Mouse (Mus musculus): Measurements from ENCODE around the gene Atxn7l3.
A peak's percentile ranks its signal among the peaks of the same experiment; 100 is the strongest.
"Not testable (repeated sequence)": the region's sequence is repeated elsewhere in the genome, so short reads cannot be mapped to it uniquely, and the experiment has no call there.

Gene Atxn7l3

GRCm38 (mm10) chr11:102294887-102295597, 1.4 kb downstream of the Atxn7l3 start:
- peak; percentile 87 for DNase-seq (ENCODE audit: low read depth, low spot score)

DNA sequence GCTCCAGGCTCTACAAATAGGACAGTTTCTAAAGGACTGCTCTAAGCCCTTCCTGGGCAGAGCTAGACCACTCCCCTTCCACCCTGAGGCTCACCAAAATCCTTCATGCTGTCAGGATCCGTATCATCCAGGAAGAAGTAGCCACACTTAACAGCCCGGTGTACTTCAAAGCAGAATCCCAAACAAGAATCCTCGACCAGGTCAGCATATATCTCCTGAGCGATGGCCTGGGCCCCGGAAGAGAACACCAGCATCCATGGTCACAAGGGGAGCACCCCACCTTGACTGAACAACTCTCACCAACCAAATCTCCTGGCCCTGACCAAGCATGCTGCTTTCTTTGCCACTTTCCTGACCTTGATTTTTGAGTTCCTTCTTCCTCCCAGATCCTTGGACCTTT, 2.0 kb downstream of the Atxn7l3 start:
- no peak for DNase-seq (ENCODE audit: low read depth, low spot score)

GRCm38 (mm10) chr11:102293971-102294370, 2.5 kb downstream of the Atxn7l3 start:
- DNase-seq (ENCODE audit: low read depth, low spot score), result no peak

DNA sequence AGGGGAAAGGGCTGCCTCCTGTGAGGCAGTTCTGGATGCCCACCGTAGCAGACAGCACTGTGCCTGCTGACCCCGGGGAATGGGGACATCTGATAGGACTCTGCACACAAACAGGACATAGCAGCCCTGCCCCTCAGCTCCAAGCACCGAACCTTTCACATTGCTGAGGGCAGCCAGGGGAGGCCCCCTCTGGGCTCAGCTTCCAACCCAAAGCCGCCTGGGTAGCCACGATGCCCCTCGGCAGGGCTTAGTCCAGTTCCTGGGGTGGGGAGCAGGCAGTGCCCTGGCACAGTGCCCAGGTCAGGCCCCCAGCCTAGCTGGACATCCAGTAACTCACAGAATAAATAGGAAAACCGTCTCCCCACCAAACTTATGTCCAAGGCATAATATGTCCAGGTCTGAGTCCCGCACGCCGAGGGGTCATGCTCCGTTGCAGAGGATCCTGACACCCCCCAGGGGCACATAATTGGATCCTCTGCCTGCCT, 5.3 kb downstream of the Atxn7l3 start:
- no peak for DNase-seq (ENCODE audit: low read depth, low spot score)

DNA sequence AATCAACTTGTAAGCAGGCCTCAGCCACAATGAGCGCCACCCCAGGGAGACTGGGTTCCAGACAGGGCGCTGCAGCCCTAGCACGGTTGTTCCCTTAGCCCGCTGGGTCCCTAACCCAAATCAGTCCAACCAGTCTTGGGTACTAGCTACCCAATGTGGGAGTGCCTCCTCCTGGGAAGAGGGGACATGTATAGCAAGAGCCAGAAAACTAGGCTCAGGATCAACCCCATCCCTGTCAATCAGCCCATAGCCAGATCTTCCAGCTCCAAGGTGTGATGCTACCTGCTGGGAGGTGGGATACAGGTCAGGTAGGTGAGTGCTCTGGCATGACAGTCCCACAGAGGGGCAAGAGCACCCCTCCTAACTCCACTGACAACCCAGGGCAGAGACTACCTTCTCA, 6.3 kb downstream of the Atxn7l3 start:
- no peak for DNase-seq (ENCODE audit: low read depth, low spot score)

DNA sequence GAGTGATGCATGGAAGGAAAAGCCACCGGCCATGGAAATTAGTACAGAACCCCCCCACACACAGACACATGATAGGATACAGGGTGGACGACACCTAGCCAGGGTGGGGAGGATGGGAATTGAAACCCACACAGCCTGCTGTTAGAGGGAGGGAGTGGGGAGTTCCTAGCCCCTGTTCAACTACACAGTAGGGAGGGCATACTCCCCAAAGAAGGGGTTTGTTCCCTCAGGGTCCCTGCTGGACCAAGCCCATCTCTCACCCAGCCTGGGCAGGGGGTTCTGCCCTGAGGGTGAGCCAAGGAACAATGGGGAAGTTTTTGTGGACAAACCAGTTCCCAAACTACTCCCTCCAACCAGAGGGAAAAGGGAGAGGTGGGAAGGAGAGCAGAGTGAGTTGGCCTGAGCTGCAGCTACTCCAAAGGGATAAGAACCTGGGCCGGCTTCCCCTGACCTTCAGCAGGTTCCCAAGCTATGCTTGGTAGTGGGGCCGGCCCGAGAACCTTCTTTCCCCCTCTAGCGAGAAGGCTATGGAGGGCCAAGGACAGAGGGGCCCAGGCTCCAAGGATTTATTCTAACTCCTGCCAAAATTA, 6.8 kb downstream of the Atxn7l3 start:
- no peak for DNase-seq (ENCODE audit: low read depth, low spot score)

DNA sequence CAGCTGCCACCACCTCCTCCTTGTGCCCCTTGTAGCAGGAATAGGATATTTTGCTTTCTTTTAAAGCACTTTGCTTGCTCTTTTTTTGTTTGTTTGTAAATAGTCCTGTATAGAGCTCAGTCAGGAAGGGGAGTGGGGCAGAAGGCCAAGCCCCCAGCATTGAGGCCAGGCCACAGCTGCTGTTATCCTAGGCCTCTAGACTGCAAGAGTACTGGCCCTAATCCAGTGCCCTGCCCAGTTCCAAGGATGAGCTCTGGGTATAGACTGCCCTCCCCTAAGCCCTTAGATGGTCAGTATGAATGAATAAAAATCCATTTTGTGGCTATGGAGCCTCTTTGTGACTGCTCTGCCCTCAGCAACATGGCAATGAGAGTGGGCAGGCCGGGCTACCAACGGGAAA, 7.5 kb downstream of the Atxn7l3 start:
- no peak for DNase-seq (ENCODE audit: low read depth, low spot score)

DNA sequence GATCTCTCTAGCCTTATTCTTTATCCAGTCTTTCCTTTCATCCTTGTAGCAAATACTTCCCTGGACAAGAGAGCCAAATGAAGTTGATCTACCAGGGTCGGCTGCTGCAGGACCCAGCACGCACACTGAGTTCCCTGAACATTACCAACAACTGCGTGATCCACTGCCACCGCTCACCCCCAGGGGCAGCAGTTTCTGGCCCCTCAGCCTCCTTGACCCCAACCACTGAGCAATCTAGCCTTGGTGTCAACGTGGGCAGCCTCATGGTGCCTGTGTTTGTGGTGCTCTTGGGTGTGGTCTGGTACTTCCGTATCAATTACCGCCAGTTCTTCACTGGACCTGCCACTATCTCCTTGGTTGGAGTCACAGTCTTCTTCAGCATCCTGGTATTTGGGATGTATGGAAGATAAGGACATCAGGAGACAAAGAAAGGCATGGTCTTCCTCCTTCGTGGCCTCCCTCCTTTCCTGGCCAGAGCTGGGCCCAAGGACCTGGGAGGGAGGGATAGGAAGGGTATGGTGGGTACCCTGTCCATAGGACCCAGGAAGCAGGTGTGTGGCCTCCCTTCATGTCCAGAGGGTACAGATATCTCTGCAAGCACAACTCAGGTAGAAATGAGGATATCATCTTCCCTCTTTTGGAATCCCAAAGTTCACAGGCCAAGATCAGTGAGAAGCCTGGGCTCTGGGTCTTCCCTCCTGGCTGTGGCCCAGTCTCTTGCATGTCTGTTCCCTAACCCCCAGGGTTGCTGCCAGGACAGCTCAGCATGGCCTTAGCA, 8.2 kb downstream of the Atxn7l3 start:
- DNase-seq (ENCODE audit: low read depth, low spot score), result no peak

GRCm38 (mm10) chr11:102287485-102287884, 8.9 kb downstream of the Atxn7l3 start:
- DNase-seq (ENCODE audit: low read depth, low spot score), result no peak

GRCm38 (mm10) chr11:102285095-102285834, 11.2 kb downstream of the Atxn7l3 start:
- DNase-seq (ENCODE audit: low read depth, low spot score), result no peak

DNA sequence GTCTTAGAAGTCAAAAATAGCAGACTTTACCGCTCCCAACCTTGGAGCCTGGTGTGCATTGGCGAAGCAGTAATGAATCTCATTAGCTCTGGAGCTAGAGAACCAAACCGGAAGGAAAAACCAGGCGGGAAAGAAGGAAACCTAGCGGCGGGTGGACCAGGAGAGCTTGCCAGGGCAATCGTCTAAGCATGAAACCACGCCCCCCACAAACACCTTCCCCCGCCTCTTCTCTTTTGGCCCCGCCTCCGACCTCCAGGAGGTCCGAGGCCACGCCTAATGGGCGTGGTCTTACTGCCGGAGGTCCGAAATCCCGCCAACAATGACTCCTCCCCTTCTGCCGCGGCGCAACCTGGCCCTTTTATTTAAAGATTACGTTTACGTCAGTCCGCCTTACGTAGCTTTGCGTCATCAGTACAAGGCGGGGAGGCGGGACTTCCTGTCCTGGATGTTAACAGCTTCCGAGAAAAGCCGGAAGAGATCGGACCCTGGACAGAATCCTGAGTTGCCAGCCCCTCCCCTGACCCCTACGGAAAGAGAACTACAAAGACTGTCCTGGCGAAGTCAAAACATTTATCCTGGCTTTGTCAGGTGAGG, 11.8 kb downstream of the Atxn7l3 start, which contains the start of gene Tmub2:
Gene Tmub2, plus strand, starts transcription at position 431 of the 594 bp plus-strand sequence.
- peak; percentile 99 for DNase-seq (ENCODE audit: low read depth, low spot score)

- DNase-seq (ENCODE audit: low read depth, low spot score), result peak; percentile 31
Measured at GRCm38 (mm10) chr11:102283922-102284321, 12.5 kb downstream of the Atxn7l3 start.

DNA sequence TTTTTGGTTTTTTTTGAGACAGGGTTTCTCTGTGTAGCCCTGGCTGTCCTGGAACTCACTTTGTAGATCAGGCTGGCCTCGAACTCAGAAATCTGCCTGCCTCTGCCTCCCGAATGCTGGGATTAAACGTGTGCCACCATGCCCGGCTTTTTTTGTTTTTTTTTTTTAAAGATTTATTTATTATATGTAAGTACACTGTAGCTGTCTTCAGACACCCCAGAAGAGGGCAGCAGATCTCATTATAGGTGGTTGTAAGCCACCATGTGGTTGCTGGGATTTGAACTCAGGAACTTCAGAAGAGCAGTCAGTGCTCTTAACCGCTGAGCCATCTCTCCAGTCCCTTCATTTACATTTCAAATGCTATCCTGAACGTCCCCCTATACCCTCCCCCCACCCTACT, 16.2 kb downstream of the Atxn7l3 start:
- not testable (repeated sequence) for DNase-seq (ENCODE audit: low read depth, low spot score)

DNA sequence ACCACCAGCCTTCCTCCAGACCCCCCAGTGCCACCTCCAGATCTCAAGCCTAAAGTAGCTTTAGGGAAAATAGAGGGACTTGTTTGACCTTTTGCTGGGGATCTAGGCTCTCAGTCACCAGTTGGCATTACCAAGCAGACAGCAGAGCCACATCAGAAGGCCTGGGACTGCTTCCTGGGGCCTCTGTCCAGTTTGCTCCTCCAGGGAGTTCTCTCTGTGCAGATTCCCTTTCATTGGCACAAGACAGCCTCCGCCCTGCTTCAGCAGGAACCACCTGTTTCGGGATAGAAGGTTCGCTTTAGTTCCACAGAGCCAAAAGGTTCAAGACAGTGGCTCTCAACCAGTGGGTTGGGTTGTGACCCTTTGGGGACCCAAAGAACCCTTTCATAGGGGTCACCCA, 16.8 kb downstream of the Atxn7l3 start:
- no peak for DNase-seq (ENCODE audit: low read depth, low spot score)

DNA sequence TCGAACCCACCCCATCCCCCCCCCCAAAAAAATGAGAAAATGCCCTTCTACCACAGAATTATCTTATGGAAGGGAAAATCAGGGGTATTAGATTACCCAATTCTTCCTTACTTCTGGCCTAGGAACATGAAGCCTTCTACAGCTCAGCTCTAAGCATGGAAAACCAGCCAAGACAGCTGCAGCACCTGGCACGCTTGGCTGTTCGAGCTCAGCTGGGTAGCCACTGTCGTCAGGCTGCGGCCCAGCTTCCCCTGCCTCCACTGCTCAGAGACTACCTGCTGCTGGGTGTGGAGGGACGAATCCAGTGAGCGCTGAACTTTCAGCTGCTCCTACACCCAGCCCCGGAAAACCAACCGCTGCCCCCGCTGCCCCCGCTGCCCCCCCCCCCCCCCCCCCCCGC, 18.7 kb downstream of the Atxn7l3 start:
- no peak for DNase-seq (ENCODE audit: low read depth, low spot score)

- no peak for DNase-seq (ENCODE audit: low read depth, low spot score)
Measured at GRCm38 (mm10) chr11:102276411-102276915, 20.0 kb downstream of the Atxn7l3 start.

DNA sequence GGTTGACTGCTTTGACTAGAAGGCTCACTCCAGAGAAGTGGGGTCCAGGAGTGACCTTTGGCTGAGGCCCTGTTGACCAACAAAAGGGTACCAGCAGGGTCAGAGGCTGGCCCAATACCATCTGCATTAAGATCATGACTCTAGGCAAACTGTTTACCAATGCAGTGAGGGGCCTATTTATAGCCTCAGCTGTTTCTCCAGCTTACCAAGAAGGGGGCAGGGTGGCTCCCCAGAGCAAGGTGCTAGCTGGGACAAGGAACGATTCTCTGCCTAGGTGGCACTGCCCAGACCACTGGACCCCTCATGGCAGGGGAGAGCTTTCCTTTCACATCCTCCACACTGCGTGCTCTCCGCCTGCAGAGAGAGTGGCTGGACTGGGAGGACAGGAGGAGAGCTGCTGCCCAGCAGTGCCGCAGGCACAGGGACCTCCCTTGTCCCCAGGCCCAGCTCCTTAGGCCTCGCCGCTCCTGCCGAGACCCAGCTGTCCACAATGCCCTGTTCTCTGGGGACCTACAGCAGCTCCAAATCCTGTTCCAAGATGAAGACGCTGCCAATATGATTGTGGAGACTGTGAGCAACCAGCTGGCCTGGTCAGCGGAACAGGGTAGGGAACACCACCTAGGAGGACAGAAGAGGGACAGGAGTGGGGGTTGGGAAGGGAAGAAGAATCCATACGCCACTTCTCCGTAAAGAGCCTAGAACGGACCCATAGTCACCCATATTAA, 27.7 kb downstream of the Atxn7l3 start, which contains the start of gene Asb16:
Gene Asb16, plus strand, starts transcription at position 224 of the 725 bp plus-strand sequence.
- no peak for DNase-seq (ENCODE audit: low read depth, low spot score)

GRCm38 (mm10) chr11:102267480-102267879, 29.0 kb downstream of the Atxn7l3 start:
- DNase-seq (ENCODE audit: low read depth, low spot score), result peak; percentile 55

DNA sequence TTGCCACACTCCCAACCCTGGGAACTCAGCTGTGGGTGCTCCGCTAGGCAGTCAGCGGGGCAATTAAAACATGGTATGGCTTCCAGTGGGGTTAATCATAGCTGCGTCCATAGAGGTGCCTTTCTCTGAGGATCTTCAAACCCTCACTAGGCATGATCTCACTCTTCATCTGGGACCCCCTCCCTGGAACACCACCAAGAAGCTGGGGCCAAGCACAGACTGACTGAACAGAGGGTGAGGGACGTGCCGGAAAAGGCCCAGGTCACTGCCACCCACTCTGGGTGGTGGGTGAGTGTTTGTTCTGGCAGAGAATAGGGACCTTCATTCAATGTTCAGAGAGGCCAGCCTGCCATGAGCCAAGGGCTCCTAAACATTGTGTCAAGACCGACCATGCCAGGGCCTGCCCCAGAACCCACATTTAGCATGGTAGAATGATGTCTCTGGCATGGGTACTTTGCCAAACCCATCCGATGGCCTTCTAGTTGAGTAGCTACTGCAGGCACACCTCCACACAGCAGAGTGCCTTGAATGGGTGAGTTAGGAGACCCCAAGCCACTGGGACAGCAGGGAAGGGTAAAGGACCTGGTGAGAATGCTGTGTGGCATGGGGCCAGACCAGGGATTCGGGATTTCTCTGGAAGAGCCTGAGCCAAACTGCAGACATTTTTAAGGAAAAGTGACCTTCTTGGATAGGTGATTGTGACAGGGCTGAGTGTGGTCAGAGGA, 29.6 kb downstream of the Atxn7l3 start:
- DNase-seq (ENCODE audit: low read depth, low spot score), result no peak

- DNase-seq (ENCODE audit: low read depth, low spot score), result no peak
Measured at GRCm38 (mm10) chr11:102265816-102266215, 30.6 kb downstream of the Atxn7l3 start.
